Mouse (Mus musculus) T-helper 1 cell (primary cell): ENCODE data around the gene Fut9.

ENCODE experiments used
- in situ Hi-C: fragments of 300-600 bp; cut with MboI, MseI; formaldehyde crosslinking; loops from one replicate; pipeline ENCODE4 v1.15.1; 2025; ENCODE audit warnings: high pct_unique_total_duplicates

Fut9 gene

GRCm38 (mm10) chr4:25799476-25800283 lies at the start of gene Fut9:
Gene Fut9 (minus strand): TSS chr4:25800244.
- in situ Hi-C loops = no loop called here

GRCm38 (mm10) chr4:25815783-25816182 lies 15.7 kb upstream of the Fut9 start:
- in situ Hi-C loops = no loop called here

DNA sequence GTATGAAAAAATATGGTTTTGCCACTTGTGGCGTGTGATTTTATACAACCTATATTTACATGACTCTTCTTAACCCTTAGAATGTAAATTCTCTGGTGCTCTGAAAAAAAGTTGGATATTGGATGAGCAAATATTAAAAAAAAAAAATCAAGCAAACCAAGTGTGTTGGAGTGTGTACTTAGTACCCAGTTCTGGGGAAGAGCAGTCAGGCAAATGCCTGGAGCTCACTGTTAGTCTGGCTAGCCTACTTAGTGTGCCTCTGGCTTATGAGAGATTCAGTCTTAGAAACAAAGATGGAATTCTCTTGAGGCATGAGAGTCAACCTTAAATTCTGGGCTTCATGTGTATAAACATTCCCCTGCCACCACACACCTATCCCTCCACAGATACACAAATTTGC lies 13.3 kb upstream of the Fut9 start:
- in situ Hi-C loops = no loop called here

GRCm38 (mm10) chr4:25810058-25810457 lies 10.0 kb upstream of the Fut9 start:
- in situ Hi-C loops = no loop called here

DNA sequence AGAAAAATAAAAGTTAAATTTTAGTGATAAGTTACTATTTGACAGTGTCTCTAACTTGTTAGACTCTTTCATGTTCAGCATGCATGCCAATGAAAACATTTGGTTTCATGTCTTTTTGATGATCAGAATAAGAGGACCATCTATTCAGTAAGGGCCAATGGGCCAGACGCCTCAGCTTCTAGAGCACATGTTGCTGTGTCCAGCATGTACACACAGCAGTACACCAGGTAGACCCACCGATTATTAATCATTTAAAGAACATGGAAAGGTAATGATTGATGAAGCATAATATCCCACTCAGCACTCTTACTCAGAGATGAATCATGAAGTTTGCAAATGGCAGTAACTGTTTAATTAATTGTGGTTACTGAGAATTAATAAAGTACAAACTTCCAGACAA lies 1.7 kb upstream of the Fut9 start:
- in situ Hi-C loops = no loop called here

DNA sequence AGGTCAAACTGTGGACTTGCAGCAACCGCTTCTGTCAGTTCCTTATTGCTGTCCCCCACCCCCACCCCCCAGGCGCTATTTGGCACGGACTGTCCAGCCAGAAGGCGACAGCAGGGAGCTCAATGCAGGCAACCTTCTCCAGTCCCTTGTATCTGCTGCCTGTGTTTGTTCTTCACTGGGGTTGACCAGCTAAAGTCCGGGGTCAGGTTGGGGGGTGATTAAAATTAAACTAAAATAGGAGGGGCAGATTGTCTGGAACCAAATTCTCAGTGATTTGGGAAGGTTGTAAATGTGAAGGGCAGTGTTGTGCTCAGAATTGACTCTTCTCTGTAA lies 206 bp upstream of the Fut9 start:
- in situ Hi-C loops = no loop called here

DNA sequence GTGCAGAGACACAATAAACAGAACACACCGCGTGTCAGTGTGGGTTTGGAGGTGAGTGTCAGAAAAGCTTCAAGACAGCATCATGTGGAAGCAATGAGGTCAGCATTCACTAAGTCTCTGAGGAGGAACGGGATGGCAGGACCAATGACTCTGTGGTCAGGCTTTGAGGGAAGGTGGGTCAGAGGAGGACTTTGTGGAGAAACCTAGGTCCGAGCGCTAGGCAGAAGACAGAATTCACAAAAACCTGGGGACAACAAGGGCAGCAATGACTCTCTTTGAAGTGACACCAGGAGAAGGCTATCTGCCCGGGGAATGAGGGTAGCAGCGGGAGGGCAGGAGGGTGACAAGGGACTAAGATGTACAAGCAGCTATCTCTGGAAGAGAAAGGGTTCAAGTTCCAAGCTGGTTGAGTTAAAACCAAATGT lies 981 bp downstream of the Fut9 start:
- in situ Hi-C loops = no loop called here

GRCm38 (mm10) chr4:25798412-25798811 lies 1.6 kb downstream of the Fut9 start:
- in situ Hi-C loops = no loop called here

DNA sequence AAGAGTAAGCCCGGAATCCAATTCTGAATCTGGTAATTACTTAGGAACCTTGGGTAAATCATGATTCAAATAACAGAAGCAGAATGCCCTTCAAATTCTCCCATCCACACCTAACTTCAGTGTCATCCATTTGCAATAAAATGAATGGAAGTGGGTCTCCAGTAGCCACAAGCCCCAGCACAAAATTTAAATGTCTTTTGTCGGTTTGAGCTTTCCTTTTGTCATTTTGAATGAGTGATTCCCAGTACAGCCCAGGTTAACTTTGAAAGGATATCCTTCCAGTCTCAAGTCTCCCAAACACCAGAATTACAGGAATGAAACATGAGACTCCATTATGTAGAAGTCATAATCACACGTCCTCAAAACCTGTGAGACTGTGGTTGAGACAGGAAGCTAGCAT lies 3.9 kb downstream of the Fut9 start:
- in situ Hi-C loops = no loop called here

GRCm38 (mm10) chr4:25785276-25785675 lies 14.8 kb downstream of the Fut9 start:
- in situ Hi-C loops = no loop called here

- in situ Hi-C loops = no loop called here
Measured at GRCm38 (mm10) chr4:25768657-25769056, 31.4 kb downstream of the Fut9 start.

DNA sequence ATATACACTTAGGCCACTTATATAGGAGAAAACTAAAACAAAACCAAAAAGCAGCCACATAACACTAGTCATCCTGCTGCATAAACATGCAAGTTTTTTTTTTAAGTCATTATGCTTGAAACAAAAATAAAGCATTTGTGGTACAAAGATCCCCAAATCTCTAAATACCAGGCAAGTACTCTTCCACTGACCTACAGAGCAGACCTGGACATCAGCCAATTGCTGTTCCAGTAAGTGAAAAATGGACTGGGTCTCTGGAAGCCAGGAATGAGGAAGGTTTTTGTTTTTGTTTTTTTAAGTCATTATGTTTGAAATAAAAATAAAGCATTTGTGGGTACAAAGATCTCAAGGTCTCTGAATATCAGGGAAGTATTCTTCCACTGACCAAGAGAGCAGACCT lies 37.0 kb downstream of the Fut9 start:
- in situ Hi-C loops = no loop called here

- in situ Hi-C loops = no loop called here
Measured at GRCm38 (mm10) chr4:25757909-25758548, 42.0 kb downstream of the Fut9 start.

DNA sequence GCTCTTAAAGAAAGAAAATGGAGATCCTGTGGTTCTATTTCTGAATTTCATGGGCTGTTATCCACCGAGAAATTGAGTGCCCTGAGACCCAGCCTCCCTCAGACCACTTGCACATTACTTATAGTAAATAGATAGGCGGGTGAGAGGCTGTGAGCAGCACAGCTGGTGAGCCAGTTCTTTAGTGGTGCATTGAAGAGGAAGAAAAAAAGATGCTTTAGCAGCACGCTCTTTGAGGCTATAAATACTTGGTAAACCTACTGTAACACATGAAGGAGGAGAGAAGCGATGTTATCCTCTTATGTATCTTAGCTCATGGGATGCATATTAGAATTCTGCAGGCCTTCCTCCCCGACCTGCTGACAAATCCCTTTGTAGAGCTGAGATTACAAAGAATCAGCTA lies 58.5 kb downstream of the Fut9 start:
- in situ Hi-C loops = no loop called here

GRCm38 (mm10) chr4:25738782-25739181 lies 61.3 kb downstream of the Fut9 start:
- in situ Hi-C loops = no loop called here

DNA sequence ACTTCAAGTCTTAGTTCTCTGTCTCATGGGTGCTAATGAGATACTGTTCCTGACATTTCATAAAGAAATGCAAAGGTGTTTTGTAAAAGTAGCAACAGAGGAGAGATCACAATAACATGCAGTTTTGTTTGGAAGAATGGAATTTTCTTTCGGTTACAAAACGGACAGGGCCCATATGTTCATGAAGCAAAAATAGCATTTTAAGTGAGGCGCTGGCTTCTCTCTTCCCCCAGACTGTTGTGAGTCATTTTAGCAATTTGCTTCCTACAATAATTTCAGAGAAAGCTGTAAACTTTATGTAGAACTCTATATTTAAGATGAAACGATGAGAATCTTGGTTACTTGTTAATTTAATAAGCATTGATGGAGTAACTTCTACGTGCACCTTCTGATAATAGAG lies 78.5 kb downstream of the Fut9 start:
- in situ Hi-C loops = no loop called here

GRCm38 (mm10) chr4:25713907-25714306 lies 86.1 kb downstream of the Fut9 start:
- in situ Hi-C loops = no loop called here

DNA sequence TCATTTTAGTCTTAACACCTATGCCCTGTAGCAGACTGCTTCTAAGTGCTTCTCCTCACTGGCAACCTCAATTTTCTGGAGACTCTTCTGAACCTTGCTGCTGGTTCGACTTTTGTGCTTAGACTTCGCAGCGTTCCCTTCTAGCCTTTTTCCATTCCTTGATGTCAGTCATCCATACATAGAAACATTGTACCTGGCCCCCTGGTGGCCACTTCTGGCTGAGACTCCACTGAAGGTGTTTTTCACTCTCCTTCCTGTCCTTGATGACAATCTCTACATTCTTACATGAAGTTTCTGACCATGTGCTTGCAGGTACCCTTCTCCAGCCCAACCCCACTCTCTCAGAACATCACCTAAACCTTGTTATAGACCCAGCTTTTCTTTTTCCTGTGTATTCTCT lies 115.1 kb downstream of the Fut9 start:
- in situ Hi-C loops = no loop called here

DNA sequence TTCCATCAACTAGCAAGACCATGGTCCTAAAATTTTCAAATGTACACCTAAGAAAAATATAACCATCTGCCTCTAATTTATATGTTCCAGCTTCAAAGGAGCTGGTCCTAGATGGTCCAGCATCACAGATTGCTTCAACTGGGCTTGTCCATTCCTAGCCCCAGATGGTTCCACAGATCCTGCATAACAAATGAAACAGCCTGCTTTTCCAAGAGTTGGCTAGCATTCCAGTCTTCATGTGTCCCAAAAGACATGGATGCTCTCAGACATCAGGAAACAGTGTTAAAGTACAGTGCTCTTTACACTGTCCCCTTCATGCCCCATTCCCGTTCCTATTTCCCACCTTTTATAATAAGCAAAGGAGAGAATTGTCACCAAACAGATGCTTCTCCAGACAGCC lies 135.8 kb downstream of the Fut9 start:
- in situ Hi-C loops = no loop called here

GRCm38 (mm10) chr4:25661204-25661727 lies 138.8 kb downstream of the Fut9 start:
- in situ Hi-C loops = no loop called here

DNA sequence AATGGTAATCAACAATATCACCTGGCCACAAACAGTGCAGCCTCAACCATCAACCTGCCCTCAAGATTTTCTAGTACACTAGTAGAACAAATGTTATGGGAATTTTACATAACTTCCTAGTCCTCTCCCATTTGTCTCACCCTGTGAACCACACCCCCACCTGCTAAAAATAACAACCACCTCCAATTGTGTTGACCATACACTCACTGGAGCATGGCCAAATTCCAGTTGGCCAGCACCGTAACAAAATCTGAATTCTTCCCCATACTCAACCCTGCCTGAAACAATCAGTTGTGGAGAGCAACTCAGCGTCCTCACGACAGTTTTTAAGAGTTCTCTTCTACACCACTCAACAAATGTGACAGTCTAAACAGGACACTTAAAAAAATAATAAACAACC lies 141.3 kb downstream of the Fut9 start:
- in situ Hi-C loops = no loop called here

DNA sequence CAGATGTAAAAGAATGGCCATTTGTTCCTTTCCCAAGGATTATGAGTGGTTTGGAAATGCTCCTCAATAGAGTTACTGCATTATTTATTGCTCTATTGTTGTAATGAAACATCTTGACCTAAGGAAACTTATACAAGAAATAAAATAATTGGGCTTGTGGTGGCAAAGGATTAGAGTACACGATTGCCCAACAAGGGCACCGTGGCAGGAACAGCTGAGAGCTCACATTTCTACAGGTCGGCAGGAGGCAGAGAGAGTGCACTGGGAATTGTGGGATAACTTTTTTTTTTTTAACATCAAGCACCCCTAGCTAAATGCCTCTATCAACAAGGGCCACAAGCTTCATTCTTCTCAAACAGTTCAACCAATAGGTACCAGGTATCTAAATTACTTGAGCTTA lies 148.1 kb downstream of the Fut9 start:
- in situ Hi-C loops = no loop called here

GRCm38 (mm10) chr4:25648107-25648506 lies 151.9 kb downstream of the Fut9 start:
- in situ Hi-C loops = no loop called here
